Mouse (Mus musculus) limb, embryonic 11.5 days (tissue): ENCODE data around the gene Herc6. TPM values are rescaled to one million over a fixed set of nuclear protein-coding genes. Genes with fewer than 3 reads are reported as not detected.

Experiments used
- ATAC-seq: fragments of 200-750 bp; cut with Nextera tagmentation; 2 replicates; pipeline ENCODE4 v1.8.0; 2017; ENCODE audit warnings: low read depth; ENCODE audit not compliant: insufficient number of reproducible peaks, low FRiP score, low TSS enrichment
- DNase-seq: peaks from one replicate; pipeline ENCODE4 v3.0.0-alpha.2; 2015; ENCODE audit warnings: low spot score
- H3K27ac ChIP-seq: fragments of 300-500 bp; sonication (generic); replicated peaks from 2 replicates; pipeline ENCODE4 v1.5.1; 2014; ENCODE audit warnings: low read depth, mild to moderate bottlenecking, low read length
- H3K27me3 ChIP-seq: fragments of 300-500 bp; sonication (generic); 2 replicates; pipeline ENCODE4 v1.6.1; 2014; ENCODE audit warnings: mild to moderate bottlenecking, low read length, mixed read lengths; ENCODE audit not compliant: control insufficient read depth, insufficient read depth
- H3K36me3 ChIP-seq: fragments of 300-500 bp; sonication (generic); 2 replicates; pipeline ENCODE4 v1.6.1; 2014; ENCODE audit warnings: mild to moderate bottlenecking, low read length, moderate library complexity, mixed read lengths; ENCODE audit not compliant: control insufficient read depth, insufficient read depth
- H3K4me1 ChIP-seq: fragments of 300-500 bp; sonication (generic); 2 replicates; pipeline ENCODE4 v1.6.1; 2014; ENCODE audit warnings: low read length, mixed read lengths; ENCODE audit not compliant: control insufficient read depth, insufficient read depth
- H3K4me2 ChIP-seq: fragments of 300-500 bp; sonication (generic); 2 replicates; pipeline ENCODE4 v1.6.1; 2014; ENCODE audit warnings: low read depth, mild to moderate bottlenecking, moderate library complexity; ENCODE audit not compliant: severe bottlenecking
- H3K4me3 ChIP-seq: fragments of 300-500 bp; sonication (generic); 2 replicates; pipeline ENCODE4 v1.5.1; 2014; ENCODE audit warnings: low read depth, low read length
- H3K9ac ChIP-seq: fragments of 300-500 bp; sonication (generic); 2 replicates; pipeline ENCODE4 v1.6.1; 2014; ENCODE audit warnings: mild to moderate bottlenecking, low read length
- H3K9me3 ChIP-seq: fragments of 300-500 bp; sonication (generic); 2 replicates; pipeline ENCODE4 v1.6.1; 2016; ENCODE audit warnings: low read length; ENCODE audit not compliant: control insufficient read depth
- WGBS: fragments of 180-500 bp; shearing (Covaris S2); extraction: QIAGEN DNeasy Blood & Tissue Kit; methylation state at CpG from one replicate; pipeline ENCODE4 v1.1.7; 2014; 5-methylcytosine and 5-hydroxymethylcytosine counted together
- polyA plus RNA-seq: library from polyadenylated mRNA; unstranded; fragments of >200 nt; fragmentation: Nextera tagmentation; extraction: Ambion mirVana; gene quantifications from 2 replicates; pipeline ENCODE4 v1.2.1, GENCODE M21; 2014

Herc6 gene
- polyA plus RNA-seq, 1 experiment from 2014 or later, result 2.1 TPM

- ATAC-seq, result no peak
- Histone ChIP-seq H3K4me3 (no peak overlapping the region), H3K9ac (no peak overlapping the region), H3K27me3 (no peaks in the 10 kb centered on the region), H3K4me1 (no peaks in the 10 kb centered on the region), H3K4me2 (no peak overlapping the region), H3K27ac (no peak overlapping the region), H3K9me3 (no peaks in the 10 kb centered on the region), H3K36me3 (no peaks in the 10 kb centered on the region)
- no peak for DNase-seq
- 87% methylated on average over 1 of the region's 1 CpGs for WGBS
Measured at GRCm38 (mm10) chr6:57563454-57563853, 17.3 kb upstream of the Herc6 start.

GRCm38 (mm10) chr6:57565452-57565851 lies 15.3 kb upstream of the Herc6 start:
- H3K4me1 ChIP-seq, result no peaks in the 10 kb centered on the region
- no peak for DNase-seq
- H3K4me3 ChIP-seq, result no peak overlapping the region
- 91% methylated on average over 7 of the region's 7 CpGs for WGBS
- no peaks in the 10 kb centered on the region for H3K9me3 ChIP-seq
- no peak overlapping the region for H3K27ac ChIP-seq
- H3K9ac ChIP-seq, result no peak overlapping the region
- ATAC-seq, result no peak
- H3K27me3 ChIP-seq, result no peaks in the 10 kb centered on the region
- H3K4me2 ChIP-seq, result no peak overlapping the region
- H3K36me3 ChIP-seq, result no peaks in the 10 kb centered on the region

- WGBS, result 87% methylated on average over 2 of the region's 2 CpGs
Measured at GRCm38 (mm10) chr6:57567630-57568029, 13.2 kb upstream of the Herc6 start.

GRCm38 (mm10) chr6:57570170-57570974 lies 10.4 kb upstream of the Herc6 start:
- H3K4me3 ChIP-seq, result no peak overlapping the region
- H3K9me3 ChIP-seq, result no peaks in the 10 kb centered on the region
- no peak overlapping the region for H3K9ac ChIP-seq
- ATAC-seq (peak; percentile 44; the same call in 1 of the 2 replicates), DNase-seq (peak; percentile 44)
- WGBS, result 16% methylated on average over 6 of the region's 6 CpGs
- no peaks in the 10 kb centered on the region for H3K36me3 ChIP-seq
- H3K4me2 ChIP-seq, result no peak overlapping the region
- H3K4me1 ChIP-seq, result no peaks in the 10 kb centered on the region
- no peak overlapping the region for H3K27ac ChIP-seq
- no peaks in the 10 kb centered on the region for H3K27me3 ChIP-seq

More at GRCm38 (mm10) chr6:57567630-57568029, 13.2 kb upstream of the Herc6 start:
- Histone ChIP-seq H3K9me3 (no peaks in the 10 kb centered on the region), H3K4me2 (no peak overlapping the region), H3K27me3 (no peaks in the 10 kb centered on the region), H3K36me3 (no peaks in the 10 kb centered on the region), H3K4me1 (no peaks in the 10 kb centered on the region), H3K27ac (no peak overlapping the region), H3K4me3 (no peak overlapping the region), H3K9ac (no peak overlapping the region)
- no peak for DNase-seq
- no peak for ATAC-seq

GRCm38 (mm10) chr6:57571587-57571986 lies 9.2 kb upstream of the Herc6 start:
- ATAC-seq, result no peak
- no peak for DNase-seq
- Histone ChIP-seq H3K4me3 (no peak overlapping the region), H3K27ac (no peak overlapping the region), H3K9ac (no peak overlapping the region), H3K9me3 (no peaks in the 10 kb centered on the region), H3K36me3 (no peaks in the 10 kb centered on the region), H3K4me2 (no peak overlapping the region), H3K4me1 (no peaks in the 10 kb centered on the region), H3K27me3 (no peaks in the 10 kb centered on the region)

- H3K9me3 ChIP-seq, result no peaks in the 10 kb centered on the region
- H3K4me2 ChIP-seq, result peak overlapping the region; percentile 64; the same call in 1 of the 2 replicates
- WGBS, result 87% methylated on average over 12 of the region's 12 CpGs
- H3K27me3 ChIP-seq, result no peaks in the 10 kb centered on the region
- peaks cover 3% of the 10 kb centered on the region; the same call in 1 of the 2 replicates for H3K36me3 ChIP-seq
- ATAC-seq (no peak), DNase-seq (no peak)
- H3K9ac ChIP-seq, result no peak overlapping the region
- no peaks in the 10 kb centered on the region for H3K4me1 ChIP-seq
- H3K27ac ChIP-seq, result no peak overlapping the region
- peak overlapping the region; percentile 38; the same call in 1 of the 2 replicates for H3K4me3 ChIP-seq
Measured at GRCm38 (mm10) chr6:57581595-57581994, 795 bp downstream of the Herc6 start.

GRCm38 (mm10) chr6:57582356-57582755 lies 1.6 kb downstream of the Herc6 start:
- Histone ChIP-seq H3K4me3 (no peak overlapping the region), H3K9ac (no peak overlapping the region), H3K27ac (no peak overlapping the region), H3K4me2 (no peak overlapping the region), H3K4me1 (no peaks in the 10 kb centered on the region), H3K36me3 (peaks cover 3% of the 10 kb centered on the region; the same call in 1 of the 2 replicates), H3K9me3 (no peaks in the 10 kb centered on the region), H3K27me3 (no peaks in the 10 kb centered on the region)
- DNase-seq (no peak), ATAC-seq (no peak)
- 85% methylated on average over 4 of the region's 4 CpGs for WGBS

- Histone ChIP-seq H3K36me3 (no peaks in the 10 kb centered on the region), H3K4me1 (no peaks in the 10 kb centered on the region), H3K4me2 (no peak overlapping the region), H3K9me3 (no peaks in the 10 kb centered on the region), H3K4me3 (no peak overlapping the region), H3K9ac (no peak overlapping the region), H3K27ac (no peak overlapping the region), H3K27me3 (no peaks in the 10 kb centered on the region)
- no peak for ATAC-seq
- DNase-seq, result no peak
- 93% methylated on average over 7 of the region's 7 CpGs for WGBS
Measured at GRCm38 (mm10) chr6:57605546-57606307, 24.9 kb downstream of the Herc6 start.
